Mouse (Mus musculus): ENCODE results near the gene Tmem87a. TPM values are rescaled to one million over a fixed set of nuclear protein-coding genes. Genes with fewer than 3 reads are reported as not detected.
A peak's percentile ranks its signal among the peaks of the same experiment; 100 is the strongest.

Tmem87a gene
- polyA plus RNA-seq, 1 experiment from 2014 or later = 11.1 TPM

- Histone ChIP-seq H3K4me2 (ENCODE audit: low read length) (no peak overlapping the region), H3K4me1 (ENCODE audit: control insufficient read depth, insufficient read depth, low read length) (no peaks in the 10 kb centered on the region), H3K4me3 (replicated peaks; ENCODE audit: low read depth, low read length) (no peak overlapping the region), H3K9me3 (ENCODE audit: control insufficient read depth, low read length) (no peaks in the 10 kb centered on the region), H3K27ac (replicated peaks; ENCODE audit: low read depth, low read length) (no peak overlapping the region), H3K36me3 (ENCODE audit: control insufficient read depth, insufficient read depth, low read length) (peaks cover 60% of the 10 kb centered on the region), H3K9ac (replicated peaks; ENCODE audit: low read length) (no peak overlapping the region), H3K27me3 (ENCODE audit: control insufficient read depth, insufficient read depth, low read length) (no peaks in the 10 kb centered on the region)
- ATAC-seq (ENCODE audit: low FRiP score, low TSS enrichment) = no peak
- 98% methylated on average over 1 of the region's 1 CpGs for WGBS
- DNase-seq = no peak
These were observed 16.6 kb downstream of the Tmem87a start for GRCm38 (mm10) chr2:120387291-120387690.

- peaks cover 64% of the 10 kb centered on the region for H3K36me3 ChIP-seq (ENCODE audit: control insufficient read depth, insufficient read depth, low read length)
- no peaks in the 10 kb centered on the region for H3K27me3 ChIP-seq (ENCODE audit: control insufficient read depth, insufficient read depth, low read length)
- H3K4me1 ChIP-seq (ENCODE audit: control insufficient read depth, insufficient read depth, low read length) = no peaks in the 10 kb centered on the region
- no peak overlapping the region for H3K4me3 ChIP-seq (replicated peaks; ENCODE audit: low read depth, low read length)
- ATAC-seq (ENCODE audit: low FRiP score, low TSS enrichment) (no peak), DNase-seq (no peak)
- H3K27ac ChIP-seq (replicated peaks; ENCODE audit: low read depth, low read length) = no peak overlapping the region
- H3K9ac ChIP-seq (replicated peaks; ENCODE audit: low read length) = no peak overlapping the region
- WGBS = 100% methylated on average over 1 of the region's 1 CpGs
- no peaks in the 10 kb centered on the region for H3K9me3 ChIP-seq (ENCODE audit: control insufficient read depth, low read length)
- no peak overlapping the region for H3K4me2 ChIP-seq (ENCODE audit: low read length)
These were observed 17.6 kb downstream of the Tmem87a start for GRCm38 (mm10) chr2:120386264-120386663.

GRCm38 (mm10) chr2:120373858-120374257 lies 30.1 kb downstream of the Tmem87a start:
- H3K9ac ChIP-seq (replicated peaks; ENCODE audit: low read length) = no peak overlapping the region
- H3K4me2 ChIP-seq (ENCODE audit: low read length) = no peak overlapping the region
- ATAC-seq (ENCODE audit: low FRiP score, low TSS enrichment) (no peak), DNase-seq (no peak)
- peaks cover 83% of the 10 kb centered on the region for H3K36me3 ChIP-seq (ENCODE audit: control insufficient read depth, insufficient read depth, low read length)
- no peaks in the 10 kb centered on the region for H3K27me3 ChIP-seq (ENCODE audit: control insufficient read depth, insufficient read depth, low read length)
- H3K4me1 ChIP-seq (ENCODE audit: control insufficient read depth, insufficient read depth, low read length) = no peaks in the 10 kb centered on the region
- WGBS = 88% methylated on average over 4 of the region's 4 CpGs
- no peak overlapping the region for H3K27ac ChIP-seq (replicated peaks; ENCODE audit: low read depth, low read length)
- H3K9me3 ChIP-seq (ENCODE audit: control insufficient read depth, low read length) = no peaks in the 10 kb centered on the region
- H3K4me3 ChIP-seq (replicated peaks; ENCODE audit: low read depth, low read length) = no peak overlapping the region

DNA sequence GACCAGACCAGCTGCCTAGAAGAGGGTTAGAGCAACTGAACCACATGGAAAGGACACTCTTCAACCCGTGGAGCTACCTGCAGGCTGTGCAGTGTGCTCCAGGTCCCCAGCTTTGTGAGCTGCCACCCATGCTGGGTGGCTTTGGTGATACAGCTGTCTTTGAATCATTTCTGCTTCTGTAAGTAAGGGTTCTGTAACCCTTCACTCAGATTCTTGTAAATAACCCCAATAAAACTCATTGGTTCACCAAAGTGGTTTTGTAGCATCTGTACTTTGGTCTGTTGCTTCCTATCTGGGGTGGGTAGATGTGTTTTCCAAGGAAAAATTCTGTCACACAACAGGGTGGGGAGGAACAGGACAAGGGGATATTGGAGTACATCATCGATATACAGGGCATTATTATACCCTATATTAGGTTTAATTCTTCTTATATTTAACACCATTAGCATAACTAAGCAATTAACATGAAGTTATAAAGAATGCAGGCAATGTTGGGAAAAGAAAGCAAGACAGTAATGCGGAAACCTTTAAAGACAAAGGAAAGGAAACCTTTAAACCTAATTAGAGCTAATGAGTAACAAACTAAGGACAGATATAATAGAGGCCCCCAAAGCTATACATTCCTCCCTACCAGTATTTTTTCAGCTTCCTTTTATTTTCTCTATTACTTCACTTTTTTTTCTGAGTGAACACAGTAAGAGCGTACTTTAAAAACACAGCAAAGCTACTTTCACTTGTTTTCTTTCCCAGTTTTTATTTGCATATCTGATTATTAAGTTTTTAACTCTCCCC lies 36.3 kb downstream of the Tmem87a start:
- no peak overlapping the region for H3K27ac ChIP-seq (replicated peaks; ENCODE audit: low read depth, low read length)
- peaks cover 70% of the 10 kb centered on the region for H3K36me3 ChIP-seq (ENCODE audit: control insufficient read depth, insufficient read depth, low read length)
- WGBS = 95% methylated on average over 4 of the region's 4 CpGs
- H3K4me1 ChIP-seq (ENCODE audit: control insufficient read depth, insufficient read depth, low read length) = no peaks in the 10 kb centered on the region
- H3K27me3 ChIP-seq (ENCODE audit: control insufficient read depth, insufficient read depth, low read length) = no peaks in the 10 kb centered on the region
- no peaks in the 10 kb centered on the region for H3K9me3 ChIP-seq (ENCODE audit: control insufficient read depth, low read length)
- no peak overlapping the region for H3K4me2 ChIP-seq (ENCODE audit: low read length)
- DNase-seq (no peak), ATAC-seq (ENCODE audit: low FRiP score, low TSS enrichment) (no peak)
- no peak overlapping the region for H3K4me3 ChIP-seq (replicated peaks; ENCODE audit: low read depth, low read length)
- no peak overlapping the region for H3K9ac ChIP-seq (replicated peaks; ENCODE audit: low read length)

GRCm38 (mm10) chr2:120366501-120366900 lies 37.4 kb downstream of the Tmem87a start:
- Histone ChIP-seq H3K9me3 (ENCODE audit: control insufficient read depth, low read length) (no peaks in the 10 kb centered on the region), H3K4me2 (ENCODE audit: low read length) (no peak overlapping the region), H3K9ac (replicated peaks; ENCODE audit: low read length) (no peak overlapping the region), H3K27ac (replicated peaks; ENCODE audit: low read depth, low read length) (no peak overlapping the region), H3K36me3 (ENCODE audit: control insufficient read depth, insufficient read depth, low read length) (peaks cover 71% of the 10 kb centered on the region), H3K4me1 (ENCODE audit: control insufficient read depth, insufficient read depth, low read length) (no peaks in the 10 kb centered on the region), H3K27me3 (ENCODE audit: control insufficient read depth, insufficient read depth, low read length) (no peaks in the 10 kb centered on the region), H3K4me3 (replicated peaks; ENCODE audit: low read depth, low read length) (no peak overlapping the region)
- DNase-seq (no peak), ATAC-seq (ENCODE audit: low FRiP score, low TSS enrichment) (no peak)
- WGBS = 97% methylated on average over 3 of the region's 3 CpGs

GRCm38 (mm10) chr2:120360425-120360824 lies 43.5 kb downstream of the Tmem87a start:
- WGBS = 85% methylated on average over 1 of the region's 1 CpGs
- no peak overlapping the region for H3K4me3 ChIP-seq (replicated peaks; ENCODE audit: low read depth, low read length)

DNA sequence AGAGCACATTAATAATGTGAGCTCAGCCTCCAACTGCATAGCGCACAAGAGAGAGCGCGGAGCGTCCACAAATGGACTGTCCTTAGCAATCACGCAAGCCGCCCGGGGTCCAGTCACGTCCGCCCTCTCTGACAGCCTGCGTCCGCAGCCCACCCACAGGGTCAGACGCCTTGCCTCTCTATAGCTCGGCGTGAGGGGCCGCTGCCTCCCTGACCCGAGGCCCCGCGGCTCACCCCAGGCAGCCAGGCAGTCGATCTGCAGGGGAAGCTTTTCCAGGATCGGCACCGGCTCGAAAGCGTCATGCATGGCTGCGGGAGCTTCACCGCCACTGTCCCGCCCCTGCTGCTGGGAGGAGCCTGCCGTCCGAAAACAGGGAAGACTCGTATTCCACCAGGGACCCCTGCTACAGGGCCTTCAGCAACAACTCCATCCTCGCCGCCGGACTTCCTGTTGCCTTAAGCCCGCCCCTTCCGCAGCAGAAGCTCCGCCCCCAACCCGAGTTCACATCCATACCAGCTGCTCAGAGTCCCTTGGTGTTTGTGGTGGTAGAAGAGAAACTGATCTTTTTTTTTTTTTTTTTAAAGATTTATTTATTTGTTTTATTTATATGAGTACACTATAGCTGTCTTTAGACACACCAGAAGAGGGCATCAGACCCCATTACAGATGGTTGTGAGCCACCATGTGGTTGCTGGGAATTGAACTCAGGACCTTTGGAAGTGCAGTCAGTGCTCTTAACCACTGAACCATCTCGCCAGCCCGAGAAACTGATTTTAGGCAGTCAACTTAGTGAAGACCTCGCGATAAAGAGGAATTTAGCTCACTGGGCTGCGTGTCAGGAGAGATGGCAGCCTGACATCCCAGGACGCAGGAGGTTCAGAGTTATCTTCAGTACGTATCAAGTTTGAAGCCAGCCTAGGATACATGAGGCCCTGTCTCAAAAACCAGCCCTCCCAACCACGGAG lies 50.9 kb downstream of the Tmem87a start, which contains the start of gene Vps39:
Gene Vps39, minus strand, starts transcription at position 456 of the 965 bp plus-strand sequence.
- DNase-seq (peak; percentile 94), ATAC-seq (ENCODE audit: low FRiP score, low TSS enrichment) (peak; percentile 92)
- H3K9ac ChIP-seq (replicated peaks; ENCODE audit: low read length) = peak within 1 kb of the TSS; percentile 93
- no peaks in the 10 kb centered on the region for H3K27me3 ChIP-seq (ENCODE audit: control insufficient read depth, insufficient read depth, low read length)
- no peaks in the 10 kb centered on the region for H3K9me3 ChIP-seq (ENCODE audit: control insufficient read depth, low read length)
- peak within 1 kb of the TSS; percentile 78 for H3K27ac ChIP-seq (replicated peaks; ENCODE audit: low read depth, low read length)
- H3K4me3 ChIP-seq (replicated peaks; ENCODE audit: low read depth, low read length) = peak within 1 kb of the TSS; percentile 95
- H3K36me3 ChIP-seq (ENCODE audit: control insufficient read depth, insufficient read depth, low read length) = peaks cover 34% of the 10 kb centered on the region
- peak within 1 kb of the TSS; percentile 73 for H3K4me2 ChIP-seq (ENCODE audit: low read length)
- peaks cover 19% of the 10 kb centered on the region for H3K4me1 ChIP-seq (ENCODE audit: control insufficient read depth, insufficient read depth, low read length)
- 11% methylated on average over 44 of the region's 44 CpGs for WGBS

More at GRCm38 (mm10) chr2:120360425-120360824, 43.5 kb downstream of the Tmem87a start:
- H3K9me3 ChIP-seq (ENCODE audit: control insufficient read depth, low read length) = no peaks in the 10 kb centered on the region
- no peak for ATAC-seq (ENCODE audit: low FRiP score, low TSS enrichment)
- no peaks in the 10 kb centered on the region for H3K27me3 ChIP-seq (ENCODE audit: control insufficient read depth, insufficient read depth, low read length)
- no peak overlapping the region for H3K27ac ChIP-seq (replicated peaks; ENCODE audit: low read depth, low read length)
- H3K4me1 ChIP-seq (ENCODE audit: control insufficient read depth, insufficient read depth, low read length) = no peaks in the 10 kb centered on the region
- H3K9ac ChIP-seq (replicated peaks; ENCODE audit: low read length) = no peak overlapping the region
- no peak overlapping the region for H3K4me2 ChIP-seq (ENCODE audit: low read length)
- H3K36me3 ChIP-seq (ENCODE audit: control insufficient read depth, insufficient read depth, low read length) = peaks cover 61% of the 10 kb centered on the region
- DNase-seq = no peak

DNA sequence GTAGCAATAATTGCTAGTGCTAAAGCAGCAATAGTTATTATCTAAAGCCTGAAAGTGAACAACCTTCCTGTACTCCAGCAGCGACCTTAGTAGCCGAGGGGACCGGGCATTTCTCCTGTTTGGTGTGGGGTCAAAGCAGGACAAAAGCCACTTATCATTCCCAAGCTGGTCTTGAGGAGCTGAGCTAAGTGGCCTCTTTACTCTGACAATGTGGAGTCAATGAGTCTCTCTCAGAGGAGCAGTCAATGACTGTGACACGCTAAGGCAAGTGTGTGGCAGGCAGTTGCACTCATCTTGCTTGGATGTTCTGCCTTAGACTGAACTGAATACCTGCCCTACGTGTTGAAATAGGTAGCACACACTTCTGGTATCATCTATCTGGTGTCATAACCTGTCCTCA lies 52.6 kb downstream of the Tmem87a start:
- peaks cover 43% of the 10 kb centered on the region for H3K36me3 ChIP-seq (ENCODE audit: control insufficient read depth, insufficient read depth, low read length)
- no peak overlapping the region for H3K9ac ChIP-seq (replicated peaks; ENCODE audit: low read length)
- ATAC-seq (ENCODE audit: low FRiP score, low TSS enrichment) (no peak), DNase-seq (no peak)
- 83% methylated on average over 5 of the region's 5 CpGs for WGBS
- H3K27me3 ChIP-seq (ENCODE audit: control insufficient read depth, insufficient read depth, low read length) = no peaks in the 10 kb centered on the region
- peaks cover 19% of the 10 kb centered on the region for H3K4me1 ChIP-seq (ENCODE audit: control insufficient read depth, insufficient read depth, low read length)
- no peak overlapping the region for H3K27ac ChIP-seq (replicated peaks; ENCODE audit: low read depth, low read length)
- H3K9me3 ChIP-seq (ENCODE audit: control insufficient read depth, low read length) = no peaks in the 10 kb centered on the region
- H3K4me2 ChIP-seq (ENCODE audit: low read length) = no peak overlapping the region
- no peak overlapping the region for H3K4me3 ChIP-seq (replicated peaks; ENCODE audit: low read depth, low read length)
